Mouse (Mus musculus) CH12.LX (cell line): Measurements from ENCODE around the gene Mrpl35.

Experiments used
- SMC3 ChIP-seq: IDR thresholded peaks from 2 replicates; pipeline ENCODE4 v1.6.1; 2011; ENCODE audit warnings: low read depth, low read length, improper control_type of control experiment
- ZNF384 ChIP-seq: IDR thresholded peaks from 2 replicates; pipeline ENCODE4 v1.6.1; 2012; ENCODE audit warnings: low read depth, low read length, improper control_type of control experiment, inconsistent platforms

GRCm38 (mm10) chr6:71771282-71771681 lies 55.5 kb downstream of the Mrpl35 start:
- no peak for TF ChIP-seq SMC3
- no peak for TF ChIP-seq ZNF384
